Mouse (Mus musculus) liver (tissue): ENCODE measurements around the gene Exosc10.

ENCODE experiments used
- DNase-seq: peaks from one replicate; pipeline ENCODE4 v3.0.0-alpha.2; 2020; ENCODE audit warnings: mixed read lengths

Exosc10 gene

DNA sequence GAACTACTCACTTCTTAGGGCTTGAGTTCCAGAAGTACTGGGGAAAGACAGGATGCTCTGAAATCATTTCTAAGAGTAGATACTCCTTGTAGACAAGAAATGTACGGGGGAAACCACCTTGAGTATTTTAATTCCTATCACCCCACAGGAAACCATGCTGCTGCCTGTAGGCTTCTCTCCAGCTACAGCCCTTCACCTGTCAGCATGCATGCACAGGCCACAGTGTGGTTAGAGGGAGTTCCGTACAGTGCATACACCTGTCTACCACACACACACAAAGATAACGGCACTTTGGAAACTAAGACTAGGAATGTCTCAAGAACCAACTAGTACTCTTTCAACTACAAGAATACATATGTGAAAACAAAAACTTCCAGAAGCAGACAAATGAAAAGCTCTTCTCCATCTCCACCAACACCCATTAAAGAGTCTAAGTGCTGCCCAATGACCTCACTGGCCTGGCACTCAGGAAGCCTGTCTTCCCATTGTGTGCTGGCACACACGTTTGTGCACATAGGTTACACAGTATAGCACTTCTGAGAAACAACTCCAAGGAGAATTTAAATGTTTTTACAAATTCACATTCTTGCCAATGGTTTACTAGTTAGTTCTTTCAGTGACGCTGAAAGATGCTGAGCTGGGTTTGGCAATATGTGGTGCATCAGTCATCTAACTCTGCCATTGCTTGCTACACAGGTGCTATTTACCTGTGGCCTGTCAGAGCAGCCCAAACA lies 52.6 kb downstream of the Exosc10 start:
- no peak for DNase-seq

- DNase-seq: no peak
Measured at GRCm38 (mm10) chr4:148612557-148612956, 54.3 kb downstream of the Exosc10 start.

DNA sequence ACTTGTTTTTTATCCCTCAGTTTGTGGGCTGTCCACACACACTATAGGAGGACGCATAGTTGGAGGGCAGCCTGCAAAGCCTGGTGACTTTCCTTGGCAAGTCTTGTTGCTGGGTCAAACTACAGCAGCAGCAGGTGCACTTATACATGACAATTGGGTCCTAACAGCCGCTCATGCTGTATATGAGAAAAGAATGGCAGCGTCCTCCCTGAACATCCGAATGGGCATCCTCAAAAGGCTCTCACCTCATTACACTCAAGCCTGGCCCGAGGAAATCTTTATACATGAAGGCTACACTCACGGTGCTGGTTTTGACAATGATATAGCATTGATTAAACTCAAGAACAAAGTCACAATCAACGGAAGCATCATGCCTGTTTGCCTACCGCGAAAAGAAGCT lies 55.5 kb downstream of the Exosc10 start:
- DNase-seq: no peak

- DNase-seq: no peak
Measured at GRCm38 (mm10) chr4:148619805-148620204, 61.6 kb downstream of the Exosc10 start.

DNA sequence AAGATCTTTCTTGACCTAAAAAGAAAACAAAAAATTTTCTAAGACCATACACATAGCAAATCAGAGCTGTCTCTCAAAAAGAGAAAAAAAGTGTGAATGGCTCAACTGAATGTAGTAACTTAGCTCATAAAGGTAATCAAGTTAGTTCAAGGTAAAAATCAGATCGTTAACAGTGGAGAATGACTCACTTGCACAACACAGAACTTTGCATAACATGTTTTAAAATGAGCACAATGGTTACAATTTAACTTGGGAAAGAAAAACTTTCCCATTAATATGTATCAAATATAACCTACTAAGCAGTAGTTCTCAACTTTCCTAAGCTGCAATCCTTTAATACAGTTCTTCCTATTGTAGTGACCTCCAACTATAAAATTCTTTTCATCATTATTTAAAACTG lies 62.5 kb downstream of the Exosc10 start:
- no peak for DNase-seq

- DNase-seq: no peak
Measured at GRCm38 (mm10) chr4:148622485-148622884, 64.3 kb downstream of the Exosc10 start.

DNA sequence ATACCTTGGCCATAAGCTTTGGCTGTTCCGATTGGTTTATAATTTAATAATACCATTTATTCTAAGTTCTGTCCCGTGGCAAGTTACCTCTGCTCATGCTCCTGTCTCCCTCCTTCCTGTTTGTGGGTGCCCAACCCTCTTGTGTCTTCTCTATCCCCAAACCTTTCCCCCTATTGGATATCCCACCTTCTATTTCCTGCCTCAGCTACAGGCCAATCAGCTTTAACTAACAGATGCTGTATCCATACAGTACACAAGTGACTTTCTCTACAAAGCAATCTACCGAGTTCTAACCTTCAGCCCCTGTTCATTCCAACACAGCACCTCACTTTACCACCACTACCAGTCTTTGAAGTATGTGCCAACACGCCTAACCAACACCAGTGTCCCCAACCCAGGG lies 65.4 kb downstream of the Exosc10 start:
- no peak for DNase-seq

DNA sequence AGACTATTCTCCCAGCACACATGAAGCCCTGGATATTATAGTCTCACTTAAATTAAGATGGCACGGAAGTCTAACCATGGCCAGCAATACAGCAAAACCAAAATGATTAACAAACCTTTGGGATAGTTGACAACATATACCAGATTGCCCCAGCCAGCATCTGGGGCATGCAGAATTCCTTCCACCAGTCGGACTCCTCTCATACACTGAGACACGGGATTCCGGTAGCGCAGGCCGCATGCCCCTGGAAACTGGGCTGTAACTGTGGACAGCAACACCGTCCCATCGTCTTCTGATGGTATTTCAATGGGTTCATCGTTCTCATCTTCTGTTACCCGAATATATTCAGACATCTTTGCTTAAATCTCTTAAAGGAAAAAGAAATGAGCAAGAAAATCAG lies 66.8 kb downstream of the Exosc10 start:
- DNase-seq: no peak

DNA sequence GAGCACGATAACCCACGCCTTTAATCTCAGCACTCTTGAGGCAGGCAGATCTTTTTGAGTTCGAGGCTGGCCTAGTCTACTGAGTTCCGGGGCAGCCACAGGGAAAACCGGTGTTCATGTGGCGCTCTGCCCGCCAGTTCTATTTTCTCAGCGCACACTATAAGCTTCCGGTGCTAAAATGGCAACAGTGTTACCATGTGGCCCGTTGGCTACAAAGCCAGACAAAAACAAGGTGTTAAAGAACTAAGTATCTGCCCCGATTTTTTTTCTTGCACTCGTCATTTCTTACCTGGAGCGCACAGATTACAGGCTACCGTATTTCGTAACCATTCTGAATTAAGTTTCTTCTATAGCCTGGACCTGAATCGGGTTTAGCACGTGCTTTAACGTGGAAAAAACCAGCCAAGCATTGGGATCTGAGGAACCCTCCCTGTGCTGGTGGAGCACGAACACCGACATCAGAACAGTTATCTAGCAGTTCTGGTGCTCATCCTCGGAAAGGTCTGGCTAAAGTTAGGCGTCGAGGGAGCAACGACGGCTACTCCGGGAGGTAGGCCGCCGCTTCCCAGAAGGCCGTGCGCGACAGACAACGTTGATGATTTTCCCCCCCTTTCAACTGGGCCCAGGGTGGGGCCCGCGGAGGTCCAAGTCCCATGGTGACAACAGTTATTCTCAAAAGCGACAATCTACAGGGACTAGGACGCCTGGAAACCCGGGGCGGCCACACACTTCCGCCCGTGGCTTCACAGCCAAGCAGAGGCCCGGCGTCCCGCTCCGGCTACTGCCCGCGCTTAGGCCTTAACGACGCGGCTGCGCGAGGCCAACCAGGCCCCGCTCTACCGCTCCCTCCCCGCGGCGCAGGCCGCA lies 67.8 kb downstream of the Exosc10 start:
- peak; percentile 77 for DNase-seq

- peak; percentile 98 for DNase-seq
Measured at GRCm38 (mm10) chr4:148626623-148627185, 68.5 kb downstream of the Exosc10 start, which contains the start of gene Tardbp. Gene Tardbp (minus strand): TSS chr4:148627019.

DNA sequence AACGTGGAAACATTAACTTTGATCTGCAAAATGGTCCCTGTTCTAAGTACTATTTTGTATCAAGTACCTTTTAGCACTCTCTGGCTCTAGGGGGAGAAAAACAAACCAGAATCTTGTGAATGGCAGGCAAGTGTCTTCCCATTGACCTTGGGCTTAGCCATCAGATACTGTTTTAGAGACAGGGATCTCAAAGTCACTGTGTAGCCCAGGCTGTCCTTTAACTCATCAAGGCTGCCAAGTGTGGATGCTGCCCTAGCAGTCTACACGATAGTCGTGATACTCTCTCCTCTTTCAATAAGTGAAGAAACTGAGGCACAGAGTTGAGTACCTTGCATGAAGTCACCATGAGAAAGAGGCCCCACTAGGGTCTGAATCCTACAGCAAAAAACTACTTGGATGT lies 69.0 kb downstream of the Exosc10 start:
- no peak for DNase-seq
